Mouse (Mus musculus) midbrain, embryonic 10.5 days (tissue): ENCODE results near the gene Cdk2. TPM values are rescaled to one million over a fixed set of nuclear protein-coding genes. Genes with fewer than 3 reads are reported as not detected.
A peak's percentile ranks its signal among the peaks of the same experiment; 100 is the strongest.

ENCODE experiments used
- DNase-seq: peaks from one replicate; pipeline ENCODE4 v3.0.0-alpha.2; 2017; ENCODE audit warnings: low spot score
- H3K27ac ChIP-seq: fragments of 300-500 bp; sonication (generic); replicated peaks from 2 replicates; pipeline ENCODE4 v1.5.1; 2016; ENCODE audit warnings: mild to moderate bottlenecking
- H3K27me3 ChIP-seq: fragments of 300-500 bp; sonication (generic); 2 replicates; pipeline ENCODE4 v1.6.1; 2016; ENCODE audit warnings: low read depth, mild to moderate bottlenecking; ENCODE audit not compliant: poor library complexity, severe bottlenecking
- H3K36me3 ChIP-seq: fragments of 300-500 bp; sonication (generic); 2 replicates; pipeline ENCODE4 v1.6.1; 2016; ENCODE audit warnings: mild to moderate bottlenecking, moderate library complexity
- H3K4me1 ChIP-seq: fragments of 300-500 bp; sonication (generic); 2 replicates; pipeline ENCODE4 v1.6.1; 2016
- H3K4me3 ChIP-seq: fragments of 300-500 bp; sonication (generic); 2 replicates; pipeline ENCODE4 v1.5.1; 2016; ENCODE audit warnings: mild to moderate bottlenecking, moderate library complexity
- H3K9me3 ChIP-seq: fragments of 300-500 bp; sonication (generic); replicated peaks from 2 replicates; pipeline ENCODE4 v1.6.1; 2016; ENCODE audit warnings: mild to moderate bottlenecking
- WGBS: fragments of 180-500 bp; shearing (Covaris S2); methylation state at CpG from one replicate; pipeline ENCODE4 v1.1.7; 2016; 5-methylcytosine and 5-hydroxymethylcytosine counted together
- polyA plus RNA-seq: library from polyadenylated mRNA; unstranded; fragments of >200 nt; fragmentation: Nextera tagmentation; extraction: Ambion mirVana; gene quantifications from 2 replicates; pipeline ENCODE4 v1.2.1, GENCODE M21; 2016

Gene Cdk2
- 107 and 110 TPM in 2 replicates for polyA plus RNA-seq

GRCm38 (mm10) chr10:128704491-128705316 is at the start of gene Cdk2:
TSS of gene Cdk2 (minus strand) at chr10:128705031.
- H3K4me3 ChIP-seq: peak within 1 kb of the TSS; percentile 79
- no peaks in the 10 kb centered on the region for H3K27me3 ChIP-seq
- peak; percentile 97 for DNase-seq
- WGBS: 0% methylated on average over 61 of the region's 62 CpGs
- peak within 1 kb of the TSS; percentile 90 for H3K27ac ChIP-seq
- no peaks in the 10 kb centered on the region for H3K9me3 ChIP-seq
- H3K36me3 ChIP-seq: peaks cover 39% of the 10 kb centered on the region
- H3K4me1 ChIP-seq: peaks cover 36% of the 10 kb centered on the region

GRCm38 (mm10) chr10:128748252-128748864 is 43.5 kb upstream of the Cdk2 start:
- peak overlapping the region; percentile 85 for H3K4me3 ChIP-seq
- H3K27me3 ChIP-seq: peaks cover 34% of the 10 kb centered on the region
- peak overlapping the region; percentile 97 for H3K27ac ChIP-seq
- peak; percentile 93 for DNase-seq
- WGBS: 0% methylated on average over 37 of the region's 37 CpGs
- H3K4me1 ChIP-seq: peaks cover 42% of the 10 kb centered on the region
- peaks cover 16% of the 10 kb centered on the region for H3K36me3 ChIP-seq
- H3K9me3 ChIP-seq: no peaks in the 10 kb centered on the region

- H3K27ac ChIP-seq: peak within 1 kb of the TSS; percentile 97
- peaks cover 47% of the 10 kb centered on the region for H3K4me1 ChIP-seq
- peak; percentile 78 for DNase-seq
- peaks cover 40% of the 10 kb centered on the region for H3K27me3 ChIP-seq
- WGBS: under 1% methylated on average over 36 of the region's 36 CpGs
- peaks cover 10% of the 10 kb centered on the region for H3K36me3 ChIP-seq
- H3K9me3 ChIP-seq: no peaks in the 10 kb centered on the region
- peak within 1 kb of the TSS; percentile 85 for H3K4me3 ChIP-seq
Measured at GRCm38 (mm10) chr10:128747646-128748251, 42.9 kb upstream of the Cdk2 start, which contains the start of gene Pym1. TSS of gene Pym1 (plus strand) at chr10:128747889.

- Histone ChIP-seq H3K36me3 (peaks cover 3% of the 10 kb centered on the region), H3K9me3 (no peaks in the 10 kb centered on the region), H3K4me3 (peak overlapping the region; percentile 85), H3K27ac (peak overlapping the region; percentile 97), H3K27me3 (peaks cover 46% of the 10 kb centered on the region), H3K4me1 (peaks cover 50% of the 10 kb centered on the region)
- 38% methylated on average over 9 of the region's 9 CpGs for WGBS
- DNase-seq: no peak
Measured at GRCm38 (mm10) chr10:128746972-128747645, 42.3 kb upstream of the Cdk2 start.

GRCm38 (mm10) chr10:128745946-128746613 is 41.2 kb upstream of the Cdk2 start:
- no peak for DNase-seq
- H3K27ac ChIP-seq: no peak overlapping the region
- no peaks in the 10 kb centered on the region for H3K36me3 ChIP-seq
- peaks cover 50% of the 10 kb centered on the region for H3K4me1 ChIP-seq
- H3K9me3 ChIP-seq: no peaks in the 10 kb centered on the region
- WGBS: 92% methylated on average over 10 of the region's 10 CpGs
- peaks cover 57% of the 10 kb centered on the region for H3K27me3 ChIP-seq
- H3K4me3 ChIP-seq: no peak overlapping the region

GRCm38 (mm10) chr10:128744680-128745601 is 40.1 kb upstream of the Cdk2 start, which contains the start of gene Dgka:
TSS of gene Dgka (minus strand) at chr10:128744855.
- Histone ChIP-seq H3K27ac (peak within 1 kb of the TSS; percentile 75), H3K36me3 (no peaks in the 10 kb centered on the region), H3K4me3 (peak within 1 kb of the TSS; percentile 72), H3K27me3 (peaks cover 57% of the 10 kb centered on the region), H3K9me3 (no peaks in the 10 kb centered on the region), H3K4me1 (peaks cover 44% of the 10 kb centered on the region)
- DNase-seq: peak; percentile 19
- WGBS: 26% methylated on average over 18 of the region's 18 CpGs

- 13% methylated on average over 8 of the region's 8 CpGs for WGBS
- Histone ChIP-seq H3K27ac (peak overlapping the region; percentile 75), H3K27me3 (peaks cover 57% of the 10 kb centered on the region)
Measured at GRCm38 (mm10) chr10:128744211-128744610, 39.4 kb upstream of the Cdk2 start.

GRCm38 (mm10) chr10:128743791-128744191 is 39.0 kb upstream of the Cdk2 start:
- peak overlapping the region; percentile 75 for H3K27ac ChIP-seq
- DNase-seq: peak; percentile 71
- H3K27me3 ChIP-seq: peaks cover 57% of the 10 kb centered on the region

More at GRCm38 (mm10) chr10:128744211-128744610, 39.4 kb upstream of the Cdk2 start:
- H3K4me1 ChIP-seq: peaks cover 37% of the 10 kb centered on the region
- peak overlapping the region; percentile 72 for H3K4me3 ChIP-seq
- H3K9me3 ChIP-seq: no peaks in the 10 kb centered on the region
- no peak for DNase-seq
- H3K36me3 ChIP-seq: no peaks in the 10 kb centered on the region

GRCm38 (mm10) chr10:128743235-128743634 is 38.4 kb upstream of the Cdk2 start:
- H3K27ac ChIP-seq: no peak overlapping the region
- peaks cover 57% of the 10 kb centered on the region for H3K27me3 ChIP-seq
- no peaks in the 10 kb centered on the region for H3K9me3 ChIP-seq
- H3K4me3 ChIP-seq: peak overlapping the region; percentile 72
- H3K36me3 ChIP-seq: no peaks in the 10 kb centered on the region
- 10% methylated on average over 7 of the region's 7 CpGs for WGBS
- DNase-seq: no peak
- peaks cover 34% of the 10 kb centered on the region for H3K4me1 ChIP-seq

More at GRCm38 (mm10) chr10:128743791-128744191, 39.0 kb upstream of the Cdk2 start:
- Histone ChIP-seq H3K36me3 (no peaks in the 10 kb centered on the region), H3K4me1 (peaks cover 34% of the 10 kb centered on the region), H3K9me3 (no peaks in the 10 kb centered on the region), H3K4me3 (peak overlapping the region; percentile 72)
- under 1% methylated on average over 36 of the region's 37 CpGs for WGBS

GRCm38 (mm10) chr10:128742616-128743015 is 37.8 kb upstream of the Cdk2 start:
- peaks cover 57% of the 10 kb centered on the region for H3K27me3 ChIP-seq
- H3K4me3 ChIP-seq: no peak overlapping the region
- no peak for DNase-seq
- no peak overlapping the region for H3K27ac ChIP-seq
- H3K9me3 ChIP-seq: no peaks in the 10 kb centered on the region
- 43% methylated on average over 4 of the region's 4 CpGs for WGBS
- peaks cover 33% of the 10 kb centered on the region for H3K4me1 ChIP-seq
- no peaks in the 10 kb centered on the region for H3K36me3 ChIP-seq

GRCm38 (mm10) chr10:128740296-128740695 is 35.5 kb upstream of the Cdk2 start:
- WGBS: 74% methylated on average over 2 of the region's 2 CpGs

More at GRCm38 (mm10) chr10:128740296-128740695, 35.5 kb upstream of the Cdk2 start:
- H3K4me1 ChIP-seq: peaks cover 35% of the 10 kb centered on the region
- no peaks in the 10 kb centered on the region for H3K9me3 ChIP-seq
- H3K36me3 ChIP-seq: no peaks in the 10 kb centered on the region
- no peak for DNase-seq
- H3K27me3 ChIP-seq: peaks cover 43% of the 10 kb centered on the region
- H3K27ac ChIP-seq: no peak overlapping the region
- no peak overlapping the region for H3K4me3 ChIP-seq
